Mouse (Mus musculus): ENCODE results near the gene Dst.

Gene Dst

GRCm38 (mm10) chr1:34139191-34139853 is 231.3 kb downstream of the Dst start:
- DNase-seq, result no peak

- DNase-seq, result no peak
Measured at GRCm38 (mm10) chr1:34139871-34140471, 231.9 kb downstream of the Dst start.

GRCm38 (mm10) chr1:34140686-34141085 is 232.7 kb downstream of the Dst start:
- DNase-seq, result peak; percentile 79 to 82

- no peak for DNase-seq
Measured at GRCm38 (mm10) chr1:34142951-34143580, 235.0 kb downstream of the Dst start.

GRCm38 (mm10) chr1:34144826-34145225 is 236.8 kb downstream of the Dst start:
- DNase-seq, result no peak

- DNase-seq, result no peak
Measured at GRCm38 (mm10) chr1:34148039-34148438, 240.0 kb downstream of the Dst start.

- DNase-seq, result no peak
Measured at GRCm38 (mm10) chr1:34150416-34151093, 242.5 kb downstream of the Dst start.

GRCm38 (mm10) chr1:34152683-34153082 is 244.7 kb downstream of the Dst start:
- DNase-seq, result no peak

GRCm38 (mm10) chr1:34156058-34156457 is 248.0 kb downstream of the Dst start:
- no peak for DNase-seq

- DNase-seq, result no peak
Measured at GRCm38 (mm10) chr1:34157702-34158101, 249.7 kb downstream of the Dst start.

GRCm38 (mm10) chr1:34158822-34159221 is 250.8 kb downstream of the Dst start:
- DNase-seq, result peak; percentile 52 to 59

GRCm38 (mm10) chr1:34159898-34160297 is 251.9 kb downstream of the Dst start:
- no peak for DNase-seq

GRCm38 (mm10) chr1:34164616-34165295 is 256.7 kb downstream of the Dst start:
- DNase-seq, result peak; percentile 91 to 94

- DNase-seq, result peak; percentile 42 to 55
Measured at GRCm38 (mm10) chr1:34165926-34166325, 257.9 kb downstream of the Dst start.

GRCm38 (mm10) chr1:34167151-34168057 is 259.4 kb downstream of the Dst start:
- peak; percentile 66 to 69 for DNase-seq

GRCm38 (mm10) chr1:34169086-34169485 is 261.1 kb downstream of the Dst start:
- DNase-seq, result no peak

GRCm38 (mm10) chr1:34174517-34174916 is 266.5 kb downstream of the Dst start:
- no peak for DNase-seq

- no peak for DNase-seq
Measured at GRCm38 (mm10) chr1:34174961-34175360, 266.9 kb downstream of the Dst start.

GRCm38 (mm10) chr1:34178022-34178727 is 270.1 kb downstream of the Dst start:
- peak; percentile 33 to 40 for DNase-seq

- no peak for DNase-seq
Measured at GRCm38 (mm10) chr1:34179756-34180155, 271.7 kb downstream of the Dst start.
